Mouse (Mus musculus): Measurements from ENCODE around the gene Dynlt1b.
"Not testable (repeated sequence)": the region's sequence is repeated elsewhere in the genome, so short reads cannot be mapped to it uniquely, and the experiment has no call there.

DNA sequence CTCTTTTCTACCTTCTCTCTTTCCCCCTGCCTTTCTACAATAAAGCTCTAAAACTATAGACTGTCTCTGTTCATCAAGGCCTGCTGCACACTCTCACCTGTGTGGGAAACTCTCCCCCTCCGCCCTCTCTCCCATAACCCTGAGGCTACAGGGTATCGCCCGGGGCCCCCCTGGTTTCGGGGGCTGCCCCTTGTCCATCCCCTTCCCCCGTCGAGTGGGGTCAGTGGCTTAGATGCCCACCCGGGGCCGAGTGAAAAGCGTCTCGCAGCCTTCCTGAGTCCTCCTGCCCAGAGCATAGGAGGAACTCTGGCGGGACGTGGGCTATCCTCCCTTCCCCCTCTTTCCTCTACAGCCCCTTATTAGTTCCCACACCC, 51.7 kb downstream of the Dynlt1b start:
- TF ChIP-seq CTCF, EP300 (IDR thresholded peaks at IDR 0.05; ENCODE audit: low read depth): not testable (repeated sequence)
